Mouse (Mus musculus): ENCODE measurements at regions not wholly inside any gene's neighbourhood (a gene's known extent, or its start where the extent isn't known, plus 50 kb on each side); places are given as distances from the start of the nearest gene placed in this dataset.

GRCm38 (mm10) chr15:36919209-36919608 is 88.4 kb downstream of the Zfp706 start:
- H3K27ac ChIP-seq (ENCODE audit: control insufficient read depth, insufficient read depth, low read depth, low read length) = no peak overlapping the region
- H3K4me3 ChIP-seq (ENCODE audit: control insufficient read depth, low read depth, low read length) = no peak overlapping the region
- no peak for TF ChIP-seq POLR2A (IDR thresholded peaks at IDR 0.05; ENCODE audit: control insufficient read depth, low read depth, low read length)
- TF ChIP-seq CTCF (IDR thresholded peaks at IDR 0.05; ENCODE audit: control insufficient read depth, insufficient read depth, insufficient replicate concordance, low read depth, low read length) = no peak
- no peaks in the 10 kb centered on the region; the same call in 1 of the 2 replicates for H3K4me1 ChIP-seq (ENCODE audit: control insufficient read depth, insufficient read depth, low read length)
- no peaks in the 10 kb centered on the region for H3K27me3 ChIP-seq (ENCODE audit: control insufficient read depth, insufficient read depth, low read length)
- H3K36me3 ChIP-seq (ENCODE audit: control insufficient read depth, insufficient read depth, low read length) = no peaks in the 10 kb centered on the region

- no peak for TF ChIP-seq POLR2A (IDR thresholded peaks at IDR 0.05; ENCODE audit: control insufficient read depth, low read depth, low read length)
- H3K36me3 ChIP-seq (ENCODE audit: control insufficient read depth, insufficient read depth, low read length) = no peaks in the 10 kb centered on the region
- no peak overlapping the region for H3K27ac ChIP-seq (ENCODE audit: control insufficient read depth, insufficient read depth, low read depth, low read length)
- no peaks in the 10 kb centered on the region for H3K27me3 ChIP-seq (ENCODE audit: control insufficient read depth, insufficient read depth, low read length)
- no peaks in the 10 kb centered on the region; the same call in 1 of the 2 replicates for H3K4me1 ChIP-seq (ENCODE audit: control insufficient read depth, insufficient read depth, low read length)
- no peak overlapping the region for H3K4me3 ChIP-seq (ENCODE audit: control insufficient read depth, low read depth, low read length)
These were observed 90.6 kb downstream of the Zfp706 start for GRCm38 (mm10) chr15:36916998-36917397.

GRCm38 (mm10) chr15:36914239-36915100 is 93.1 kb downstream of the Zfp706 start:
- TF ChIP-seq CTCF (IDR thresholded peaks at IDR 0.05; ENCODE audit: control insufficient read depth, insufficient read depth, insufficient replicate concordance, low read depth, low read length) (no peak), POLR2A (IDR thresholded peaks at IDR 0.05; ENCODE audit: control insufficient read depth, low read depth, low read length) (no peak)
- no peak overlapping the region for H3K27ac ChIP-seq (ENCODE audit: control insufficient read depth, insufficient read depth, low read depth, low read length)
- no peaks in the 10 kb centered on the region for H3K36me3 ChIP-seq (ENCODE audit: control insufficient read depth, insufficient read depth, low read length)
- no peaks in the 10 kb centered on the region for H3K27me3 ChIP-seq (ENCODE audit: control insufficient read depth, insufficient read depth, low read length)
- no peaks in the 10 kb centered on the region for H3K4me1 ChIP-seq (ENCODE audit: control insufficient read depth, insufficient read depth, low read length)
- no peak overlapping the region for H3K4me3 ChIP-seq (ENCODE audit: control insufficient read depth, low read depth, low read length)

DNA sequence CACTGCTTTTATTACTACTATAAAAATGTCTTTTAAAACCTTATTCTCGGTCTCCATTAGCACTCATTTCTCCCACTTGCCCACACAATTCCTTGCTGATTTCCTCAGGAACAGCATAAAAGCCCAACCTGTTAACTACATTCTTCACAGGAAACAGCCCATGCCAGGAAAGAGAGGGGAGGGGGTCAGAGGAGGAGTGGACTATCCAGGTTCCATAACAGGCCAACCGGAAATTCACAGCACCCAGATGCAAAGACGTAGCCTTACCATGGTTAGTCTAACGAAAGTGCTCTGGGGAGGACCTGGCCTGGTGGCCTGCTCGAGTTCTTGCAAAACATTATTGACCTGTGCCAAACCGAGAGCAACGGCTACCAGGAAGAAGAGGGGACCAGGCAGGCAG is 94.3 kb downstream of the Zfp706 start:
- TF ChIP-seq CTCF (IDR thresholded peaks at IDR 0.05; ENCODE audit: control insufficient read depth, insufficient read depth, insufficient replicate concordance, low read depth, low read length) (no peak), POLR2A (IDR thresholded peaks at IDR 0.05; ENCODE audit: control insufficient read depth, low read depth, low read length) (no peak)
- no peaks in the 10 kb centered on the region for H3K36me3 ChIP-seq (ENCODE audit: control insufficient read depth, insufficient read depth, low read length)
- no peak overlapping the region for H3K27ac ChIP-seq (ENCODE audit: control insufficient read depth, insufficient read depth, low read depth, low read length)
- no peaks in the 10 kb centered on the region for H3K27me3 ChIP-seq (ENCODE audit: control insufficient read depth, insufficient read depth, low read length)
- no peaks in the 10 kb centered on the region for H3K4me1 ChIP-seq (ENCODE audit: control insufficient read depth, insufficient read depth, low read length)
- H3K4me3 ChIP-seq (ENCODE audit: control insufficient read depth, low read depth, low read length) = no peak overlapping the region

DNA sequence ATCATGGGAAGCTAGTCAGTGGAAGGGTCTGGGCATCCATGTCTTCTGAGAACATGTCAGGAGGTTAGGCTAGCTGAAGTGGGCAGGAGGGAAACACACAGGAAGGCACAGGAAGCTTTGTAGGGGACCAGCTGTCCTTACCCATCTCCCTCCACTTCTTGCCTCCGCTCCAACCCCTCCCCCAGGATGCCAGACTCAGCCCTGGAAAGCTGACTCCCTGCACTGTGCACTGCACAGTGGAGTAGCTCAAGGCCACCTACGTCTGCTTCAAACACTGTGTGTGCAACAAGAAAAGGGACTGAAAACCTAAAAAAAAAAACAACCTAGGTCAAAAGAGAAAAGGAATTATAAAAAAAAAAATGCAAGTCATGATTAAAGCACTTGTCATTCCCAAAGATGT is 97.3 kb downstream of the Zfp706 start:
- H3K4me1 ChIP-seq (ENCODE audit: control insufficient read depth, insufficient read depth, low read length) = no peaks in the 10 kb centered on the region
- H3K27me3 ChIP-seq (ENCODE audit: control insufficient read depth, insufficient read depth, low read length) = no peaks in the 10 kb centered on the region
- TF ChIP-seq CTCF (IDR thresholded peaks at IDR 0.05; ENCODE audit: control insufficient read depth, insufficient read depth, insufficient replicate concordance, low read depth, low read length) = no peak
- TF ChIP-seq POLR2A (IDR thresholded peaks at IDR 0.05; ENCODE audit: control insufficient read depth, low read depth, low read length) = no peak
- no peak overlapping the region for H3K27ac ChIP-seq (ENCODE audit: control insufficient read depth, insufficient read depth, low read depth, low read length)
- H3K36me3 ChIP-seq (ENCODE audit: control insufficient read depth, insufficient read depth, low read length) = no peaks in the 10 kb centered on the region
- no peak overlapping the region for H3K4me3 ChIP-seq (ENCODE audit: control insufficient read depth, low read depth, low read length)

DNA sequence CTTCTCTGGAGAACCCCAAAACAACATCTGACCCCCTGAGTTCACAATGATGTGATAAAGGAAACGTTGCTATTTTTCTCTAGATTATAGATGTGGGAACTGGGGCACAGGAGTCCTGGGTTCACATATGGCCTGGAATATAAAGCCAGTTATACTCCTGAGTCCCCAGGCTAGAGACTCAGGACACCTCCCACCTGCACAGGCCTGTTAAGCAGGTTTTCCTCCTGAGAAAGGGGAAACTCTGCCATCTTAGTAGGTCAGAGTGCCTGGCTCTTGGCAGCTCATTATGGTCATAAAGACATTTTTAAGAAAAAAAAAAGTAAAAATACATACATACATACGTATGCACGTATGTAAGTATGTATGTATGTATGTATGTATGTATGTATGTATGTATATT is 98.1 kb downstream of the Zfp706 start:
- Histone ChIP-seq H3K27ac (ENCODE audit: control insufficient read depth, insufficient read depth, low read depth, low read length) (no peak overlapping the region), H3K36me3 (ENCODE audit: control insufficient read depth, insufficient read depth, low read length) (no peaks in the 10 kb centered on the region), H3K27me3 (ENCODE audit: control insufficient read depth, insufficient read depth, low read length) (no peaks in the 10 kb centered on the region), H3K4me3 (ENCODE audit: control insufficient read depth, low read depth, low read length) (no peak overlapping the region), H3K4me1 (ENCODE audit: control insufficient read depth, insufficient read depth, low read length) (no peaks in the 10 kb centered on the region)
- no peak for TF ChIP-seq POLR2A (IDR thresholded peaks at IDR 0.05; ENCODE audit: control insufficient read depth, low read depth, low read length)
- no peak for TF ChIP-seq CTCF (IDR thresholded peaks at IDR 0.05; ENCODE audit: control insufficient read depth, insufficient read depth, insufficient replicate concordance, low read depth, low read length)

- Histone ChIP-seq H3K36me3 (ENCODE audit: control insufficient read depth, insufficient read depth, low read length) (no peaks in the 10 kb centered on the region), H3K4me3 (ENCODE audit: control insufficient read depth, low read depth, low read length) (no peak overlapping the region), H3K27me3 (ENCODE audit: control insufficient read depth, insufficient read depth, low read length) (no peaks in the 10 kb centered on the region), H3K4me1 (ENCODE audit: control insufficient read depth, insufficient read depth, low read length) (no peaks in the 10 kb centered on the region), H3K27ac (ENCODE audit: control insufficient read depth, insufficient read depth, low read depth, low read length) (no peak overlapping the region)
- TF ChIP-seq CTCF (IDR thresholded peaks at IDR 0.05; ENCODE audit: control insufficient read depth, insufficient read depth, insufficient replicate concordance, low read depth, low read length) = no peak
- TF ChIP-seq POLR2A (IDR thresholded peaks at IDR 0.05; ENCODE audit: control insufficient read depth, low read depth, low read length) = no peak
These were observed 100.8 kb downstream of the Zfp706 start for GRCm38 (mm10) chr15:36906789-36907188.

All from testis, adult 2 months (tissue).